Mouse (Mus musculus) CH12.LX (cell line): ENCODE measurements around the gene Mlph. TPM values are rescaled to one million over a fixed set of nuclear protein-coding genes. Genes with fewer than 3 reads are reported as not detected.

Experiments
- DNase-seq: peaks from one replicate; pipeline ENCODE4 v3.0.0-alpha.2; 2013; ENCODE audit errors: extremely low read depth
- H3K27ac ChIP-seq: 2 replicates; pipeline ENCODE4 v1.5.1; 2012; ENCODE audit warnings: low read depth, mild to moderate bottlenecking, control low read depth, moderate library complexity; ENCODE audit not compliant: insufficient read depth
- H3K27me3 ChIP-seq: replicated peaks from 2 replicates; pipeline ENCODE3; 2012; ENCODE audit warnings: inconsistent platforms
- H3K36me3 ChIP-seq, 2 experiments: replicated peaks in 1 of 2; 2 replicates each; pipeline versions ENCODE3 to v1.6.1; 2012; ENCODE audit warnings: inconsistent platforms in 1 of 2, low read length in 1 of 2, mild to moderate bottlenecking in 1 of 2, mixed read lengths in 1 of 2, moderate library complexity in 1 of 2; ENCODE audit not compliant: control insufficient read depth in 1 of 2, insufficient read depth in 1 of 2
- H3K4me1 ChIP-seq, 2 experiments: 2 replicates each; pipeline ENCODE4 v1.6.1; 2012; ENCODE audit warnings: inconsistent platforms in 1 of 2, moderate library complexity in 1 of 2; ENCODE audit not compliant: insufficient read depth in 2 of 2, control insufficient read depth in 1 of 2
- H3K4me2 ChIP-seq: 2 replicates; pipeline ENCODE4 v1.6.1; 2012; ENCODE audit warnings: low read depth, mild to moderate bottlenecking, control low read depth; ENCODE audit not compliant: poor library complexity, insufficient read depth, severe bottlenecking
- H3K4me3 ChIP-seq, 3 experiments: fragments of 150-350 bp in 1 of 3; sonication (generic) in 1 of 3; replicated peaks in 1 of 3; 2 replicates each; pipeline versions ENCODE3 to v1.5.1; 2011 to 2012; ENCODE audit warnings: low read depth in 2 of 3, low read length in 2 of 3, mild to moderate bottlenecking in 2 of 3, moderate library complexity in 2 of 3, control low read depth in 1 of 3, improper control_type of control experiment in 1 of 3, inconsistent platforms in 1 of 3, mixed read lengths in 1 of 3; ENCODE audit not compliant: poor library complexity in 1 of 3
- H3K79me2 ChIP-seq: replicated peaks from 2 replicates; pipeline ENCODE4 v1.6.1; 2012; ENCODE audit warnings: mild to moderate bottlenecking, moderate library complexity; ENCODE audit not compliant: control insufficient read depth, poor library complexity, insufficient read depth, severe bottlenecking; ENCODE audit errors: extremely low read depth
- H3K9ac ChIP-seq: 2 replicates; pipeline ENCODE4 v1.6.1; 2012; ENCODE audit warnings: low read depth, mild to moderate bottlenecking, control low read depth, moderate library complexity; ENCODE audit not compliant: insufficient read depth
- H3K9me3 ChIP-seq: replicated peaks from 2 replicates; pipeline ENCODE3; 2012; ENCODE audit warnings: low read length, inconsistent platforms, mixed read lengths
- CHD1 ChIP-seq: IDR thresholded peaks from 2 replicates; pipeline ENCODE4 v1.6.1; 2012; ENCODE audit warnings: low read depth, low read length, improper control_type of control experiment, inconsistent platforms
- CHD2 ChIP-seq: IDR thresholded peaks from 2 replicates; pipeline ENCODE4 v1.6.1; 2011; ENCODE audit warnings: low read length, improper control_type of control experiment
- E2F4 ChIP-seq: IDR thresholded peaks from 2 replicates; pipeline ENCODE4 v1.6.1; 2011; ENCODE audit warnings: low read depth, low read length, improper control_type of control experiment; ENCODE audit not compliant: insufficient replicate concordance
- EP300 ChIP-seq: IDR thresholded peaks from 2 replicates; pipeline ENCODE4 v1.6.1; 2011; ENCODE audit warnings: low read length, improper control_type of control experiment
- GABPA ChIP-seq: IDR thresholded peaks from 2 replicates; pipeline ENCODE4 v1.6.1; 2012; ENCODE audit warnings: low read depth, low read length, improper control_type of control experiment, inconsistent platforms; ENCODE audit not compliant: insufficient replicate concordance
- IRF4 ChIP-seq: IDR thresholded peaks from 2 replicates; pipeline ENCODE4 v1.6.1; 2014; ENCODE audit warnings: low read depth, mild to moderate bottlenecking, inconsistent platforms, low read length, improper control_type of control experiment
- JUND ChIP-seq: conservative IDR thresholded peaks from 2 replicates; pipeline ENCODE4 v1.6.1; 2011; ENCODE audit warnings: low read depth, low read length, improper control_type of control experiment
- KAT2A ChIP-seq: IDR thresholded peaks from 2 replicates; pipeline ENCODE4 v1.6.1; 2012; ENCODE audit warnings: low read length, improper control_type of control experiment, inconsistent platforms; ENCODE audit not compliant: insufficient replicate concordance
- MAFK ChIP-seq: IDR thresholded peaks from 2 replicates; pipeline ENCODE4 v1.6.1; 2011; ENCODE audit warnings: low read length, improper control_type of control experiment; ENCODE audit not compliant: insufficient replicate concordance
- MEF2A ChIP-seq: IDR thresholded peaks from 2 replicates; pipeline ENCODE4 v1.6.1; 2014; ENCODE audit warnings: low read depth, mild to moderate bottlenecking, inconsistent platforms, low read length, improper control_type of control experiment, borderline replicate concordance
- MYC ChIP-seq: IDR thresholded peaks from 2 replicates; pipeline ENCODE4 v1.6.1; 2011; ENCODE audit warnings: low read depth, mild to moderate bottlenecking, improper control_type of control experiment, low read length
- NRF1 ChIP-seq: IDR thresholded peaks from 2 replicates; pipeline ENCODE4 v1.6.1; 2014; ENCODE audit warnings: low read depth, mild to moderate bottlenecking, inconsistent platforms, low read length, improper control_type of control experiment, moderate library complexity
- PAX5 ChIP-seq: IDR thresholded peaks from 2 replicates; pipeline ENCODE4 v1.6.1; 2012; ENCODE audit warnings: low read length, inconsistent platforms, mixed read lengths
- POLR2AphosphoS2 ChIP-seq: IDR thresholded peaks from 2 replicates; pipeline ENCODE4 v1.6.1; 2011; ENCODE audit warnings: low read depth, low read length, improper control_type of control experiment
- RAD21 ChIP-seq: IDR thresholded peaks from 2 replicates; pipeline ENCODE4 v1.6.1; 2011; ENCODE audit warnings: low read depth, mild to moderate bottlenecking, low read length, improper control_type of control experiment, moderate library complexity
- TBP ChIP-seq: conservative IDR thresholded peaks from 2 replicates; pipeline ENCODE4 v1.6.1; 2011; ENCODE audit warnings: low read depth, low read length, improper control_type of control experiment
- UBTF ChIP-seq: IDR thresholded peaks from 2 replicates; pipeline ENCODE4 v1.6.1; 2012; ENCODE audit warnings: low read depth, mild to moderate bottlenecking, inconsistent platforms, low read length, improper control_type of control experiment, moderate library complexity
- USF1 ChIP-seq: IDR thresholded peaks from 2 replicates; pipeline ENCODE4 v1.6.1; 2014; ENCODE audit warnings: low read depth, mild to moderate bottlenecking, inconsistent platforms, low read length, improper control_type of control experiment
- USF2 ChIP-seq: conservative IDR thresholded peaks from 2 replicates; pipeline ENCODE4 v1.6.1; 2011; ENCODE audit warnings: low read depth, low read length, improper control_type of control experiment
- ZMIZ1 ChIP-seq: IDR thresholded peaks from 2 replicates; pipeline ENCODE4 v1.6.1; 2012; ENCODE audit warnings: low read depth, mild to moderate bottlenecking, inconsistent platforms, low read length, improper control_type of control experiment
- dilution Hi-C: fragments of 300-500 bp; cut with MboI; formaldehyde crosslinking; loops from 2 replicates; pipeline ENCODE4 v1.14.3; 2020; ENCODE audit warnings: low sequenced_read_pairs; ENCODE audit not compliant: extremely low pct_unique_long_range_greater_than_20kb, extremely low pct_ligation_motif_present
- in situ Hi-C: fragments of 300-500 bp; cut with MboI; formaldehyde crosslinking; loops from 3 replicates; pipeline ENCODE4 v1.14.3; 2019; ENCODE audit warnings: low sequenced_read_pairs, low pct_ligation_motif_present, low pct_unique_long_range_greater_than_20kb, mixed read lengths
- polyA plus RNA-seq: library from polyadenylated mRNA; unstranded; fragments of >175 nt; gene quantifications from 2 replicates; pipeline ENCODE4 v1.2.1, GENCODE M21; 2012; ENCODE audit warnings: low read depth; ENCODE audit not compliant: insufficient read length
- total RNA-seq, 2 experiments: library from RNA; depleted of rRNA; stranded (reverse); fragments of 300-350 nt in 1 of 2; fragments of >200 nt in 1 of 2; gene quantifications; 2 replicates each; pipeline ENCODE4 v1.2.3; 2012 to 2014

The Mlph gene
- total and polyA plus RNA-seq, 3 experiments: not detected

- Histone ChIP-seq H3K4me2 (no peak overlapping the region), H3K79me2 (no peaks in the 10 kb centered on the region), H3K27me3 (peaks cover 26% of the 10 kb centered on the region), H3K36me3 (no peaks in the 10 kb centered on the region), H3K4me1 (no peaks in the 10 kb centered on the region), H3K9me3 (no peaks in the 10 kb centered on the region)
- no peak for DNase-seq
- dilution Hi-C loops: no loop called here
- TF ChIP-seq IRF4 (no peak), JUND (no peak), USF2 (no peak), GABPA (no peak), MEF2A (no peak), NRF1 (no peak), UBTF (no peak), USF1 (no peak), KAT2A (no peak), EP300 (no peak), CHD1 (no peak)
- TF ChIP-seq, all 38 proteins: peak for 0
- Histone ChIP-seq H3K9ac (no peak overlapping the region), H3K27ac (no peak overlapping the region), H3K4me3 (no peak overlapping the region)
- in situ Hi-C loops: loop anchor here (5.0 to 10.0 kb wide), 2 partner anchors 127 to 270 kb away; no protein-coding TSS in a partner anchor
These were observed 60.2 kb downstream of the Mlph start for GRCm38 (mm10) chr1:90974906-90975649.

DNA sequence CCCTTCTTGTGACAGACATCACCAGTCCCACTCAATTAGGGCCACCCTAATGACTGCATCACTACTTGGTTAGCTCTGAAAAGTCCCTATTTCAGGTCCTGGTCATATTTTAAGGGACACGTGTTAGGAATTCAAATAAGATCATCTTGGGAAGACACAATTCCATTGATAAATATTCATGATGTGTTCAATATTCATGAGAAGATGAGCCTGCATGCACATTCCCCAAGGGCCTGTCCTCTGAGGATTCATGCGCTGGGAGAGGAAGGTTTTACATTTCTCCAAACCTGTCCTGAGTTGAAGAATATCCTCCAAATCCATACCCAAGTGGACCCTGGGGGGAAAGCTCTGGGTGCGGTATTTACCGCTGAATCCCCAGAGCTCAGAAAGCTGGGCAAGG, 61.1 kb downstream of the Mlph start:
- Histone ChIP-seq H3K4me2 (no peak overlapping the region), H3K9ac (no peak overlapping the region), H3K27me3 (peaks cover 19% of the 10 kb centered on the region), H3K36me3 (no peaks in the 10 kb centered on the region), H3K27ac (no peak overlapping the region), H3K79me2 (no peaks in the 10 kb centered on the region), H3K4me1 (no peaks in the 10 kb centered on the region), H3K4me3 (no peak overlapping the region), H3K9me3 (no peaks in the 10 kb centered on the region)
- dilution Hi-C loops: no loop called here
- in situ Hi-C loops: loop anchor here (10.0 kb wide), 1 partner anchor 269 kb away; no protein-coding TSS in a partner anchor
- TF ChIP-seq JUND: no peak
- TF ChIP-seq ZMIZ1: no peak
- no peak for TF ChIP-seq KAT2A
- TF ChIP-seq POLR2AphosphoS2: no peak
- no peak for TF ChIP-seq GABPA
- TF ChIP-seq TBP: no peak
- no peak for TF ChIP-seq MYC
- TF ChIP-seq USF2: no peak
- TF ChIP-seq PAX5: no peak
- no peak for TF ChIP-seq RAD21
- TF ChIP-seq CHD2: no peak
- TF ChIP-seq MAFK: no peak
- TF ChIP-seq E2F4: no peak
- DNase-seq: no peak
